Mouse (Mus musculus): Measurements from ENCODE around the gene BC029722. TPM values are rescaled to one million over a fixed set of nuclear protein-coding genes. Genes with fewer than 3 reads are reported as not detected.

The BC029722 gene
- total RNA-seq, 2 experiments from 2014 or later = 23.3 to 24.2 TPM

- no peak for DNase-seq
- intact Hi-C loops (cut with DNase I) = no loop called here
Observed at GRCm38 (mm10) chr2:155786905-155787304, 32.3 kb downstream of the BC029722 start.

GRCm38 (mm10) chr2:155784534-155784933 is 34.7 kb downstream of the BC029722 start:
- intact Hi-C loops (cut with DNase I) = no loop called here
- no peak for DNase-seq

- no peak for DNase-seq
- intact Hi-C loops (cut with DNase I) = no loop called here
Observed at GRCm38 (mm10) chr2:155779506-155779905, 39.7 kb downstream of the BC029722 start.

- intact Hi-C loops (cut with DNase I) = no loop called here
- no peak for DNase-seq
Observed at GRCm38 (mm10) chr2:155779066-155779465, 40.2 kb downstream of the BC029722 start.

- DNase-seq = no peak
- intact Hi-C loops (cut with DNase I) = no loop called here
Observed at GRCm38 (mm10) chr2:155778004-155778403, 41.2 kb downstream of the BC029722 start.

- DNase-seq = no peak
- intact Hi-C loops (cut with DNase I) = no loop called here
Observed at GRCm38 (mm10) chr2:155777688-155777985, 41.6 kb downstream of the BC029722 start.

GRCm38 (mm10) chr2:155776824-155777687 is 42.2 kb downstream of the BC029722 start:
- intact Hi-C loops (cut with DNase I) = no loop called here
- DNase-seq = no peak

GRCm38 (mm10) chr2:155775685-155776263 is 43.5 kb downstream of the BC029722 start:
- intact Hi-C loops (cut with DNase I) = no loop called here
- peak; percentile 64 for DNase-seq

GRCm38 (mm10) chr2:155774927-155775684 is 44.1 kb downstream of the BC029722 start, which contains the start of gene Mmp24:
TSS of gene Mmp24 (plus strand) at chr2:155775342.
- intact Hi-C loops (cut with DNase I) = no loop called here
- no peak for DNase-seq

GRCm38 (mm10) chr2:155774261-155774926 is 44.8 kb downstream of the BC029722 start:
- DNase-seq = no peak
- intact Hi-C loops (cut with DNase I) = no loop called here

- DNase-seq = no peak
- intact Hi-C loops (cut with DNase I) = no loop called here
Observed at GRCm38 (mm10) chr2:155773664-155774063, 45.6 kb downstream of the BC029722 start.

Other genes with a start within 250 kb of the BC029722 start
- gene Gss, start 226.6 kb downstream of the BC029722 start, total RNA-seq (2021) = 10 to 100 TPM in 1 of 2 experiments, 1 to 10 TPM in 1; 9.4 to 11.9 TPM
- gene Myh7b, start 208.2 kb downstream of the BC029722 start, total RNA-seq (2021) = 1 to 10 TPM; 1.2 to 3.6 TPM
- 100 to 1,000 TPM; 143 to 144 TPM for gene Trpc4ap, start 127.0 kb downstream of the BC029722 start, total RNA-seq (2021)
- 10 to 100 TPM; 27.9 to 28.7 TPM for gene Edem2, start 90.0 kb downstream of the BC029722 start, total RNA-seq (2021)
- gene Gm17581, start 83.6 kb downstream of the BC029722 start, total RNA-seq (2021) = not detected
- 1 to 10 TPM; 2.5 to 3.4 TPM for gene Procr, start 68.3 kb downstream of the BC029722 start, total RNA-seq (2021)
- 100 to 1,000 TPM; 110 to 114 TPM for gene Mmp24, start 44.1 kb downstream of the BC029722 start, total RNA-seq (2021)
- 10 to 100 TPM; 94.6 to 98.0 TPM for gene Eif6, start 7.5 kb upstream of the BC029722 start, total RNA-seq (2021)
- not detected for gene Fam83c, start 15.4 kb upstream of the BC029722 start, total RNA-seq (2021)
- gene Uqcc1, start 110.9 kb upstream of the BC029722 start, total RNA-seq (2021) = 10 to 100 TPM; 42.3 to 43.7 TPM
- gene Gm15557, start 121.3 kb upstream of the BC029722 start, total RNA-seq (2021) = not detected
- 1 to 10 TPM in 1 of 2 experiments, under 1 TPM in 1; 0.99 to 1.8 TPM for gene Gdf5, start 125.9 kb upstream of the BC029722 start, total RNA-seq (2021)
- 10 to 100 TPM; 22.2 to 23.9 TPM for gene Cep250, start 137.0 kb upstream of the BC029722 start, total RNA-seq (2021)
- 1 to 10 TPM in 1 of 2 experiments, under 1 TPM in 1; 0.86 to 1.4 TPM for gene 6430550D23Rik, start 188.6 kb upstream of the BC029722 start, total RNA-seq (2021)
- 100 to 1,000 TPM; 271 to 274 TPM for gene Ergic3, start 188.6 kb upstream of the BC029722 start, total RNA-seq (2021)
- gene Fer1l4, start 233.5 kb upstream of the BC029722 start, total RNA-seq (2021) = not detected
- 1 to 10 TPM; 6.6 to 9.3 TPM for gene Spag4, start 245.7 kb upstream of the BC029722 start, total RNA-seq (2021)